Mouse (Mus musculus) neural tube, embryonic 12.5 days (tissue): Measurements from ENCODE around the gene Dock8. TPM values are rescaled to one million over a fixed set of nuclear protein-coding genes. Genes with fewer than 3 reads are reported as not detected.

Source experiments
- ATAC-seq: fragments of 200-750 bp; cut with Nextera tagmentation; 2 replicates; pipeline ENCODE4 v1.8.0; 2017; ENCODE audit warnings: low read depth, mild to moderate bottlenecking, moderate TSS enrichment, moderate library complexity; ENCODE audit not compliant: low FRiP score
- H3K27ac ChIP-seq: fragments of 300-500 bp; sonication (generic); 2 replicates; pipeline ENCODE4 v1.5.1; 2016
- H3K27me3 ChIP-seq: fragments of 300-500 bp; sonication (generic); replicated peaks from 2 replicates; pipeline ENCODE4 v1.6.1; 2016; ENCODE audit warnings: mild to moderate bottlenecking
- H3K36me3 ChIP-seq: fragments of 300-500 bp; sonication (generic); 2 replicates; pipeline ENCODE4 v1.6.1; 2016; ENCODE audit warnings: mild to moderate bottlenecking
- H3K4me1 ChIP-seq: fragments of 300-500 bp; sonication (generic); 2 replicates; pipeline ENCODE4 v1.6.1; 2016
- H3K4me2 ChIP-seq: fragments of 300-500 bp; sonication (generic); replicated peaks from 2 replicates; pipeline ENCODE4 v1.6.1; 2016; ENCODE audit warnings: mild to moderate bottlenecking
- H3K4me3 ChIP-seq: fragments of 300-500 bp; sonication (generic); 2 replicates; pipeline ENCODE4 v1.5.1; 2016
- H3K9ac ChIP-seq: fragments of 300-500 bp; sonication (generic); 2 replicates; pipeline ENCODE4 v1.6.1; 2016; ENCODE audit warnings: mild to moderate bottlenecking
- H3K9me3 ChIP-seq: fragments of 300-500 bp; sonication (generic); 2 replicates; pipeline ENCODE4 v1.6.1; 2016; ENCODE audit warnings: mild to moderate bottlenecking
- WGBS: fragments of 180-500 bp; shearing (Covaris S2); methylation state at CpG from one replicate; pipeline ENCODE4 v1.1.7; 2016; 5-methylcytosine and 5-hydroxymethylcytosine counted together
- polyA plus RNA-seq: library from polyadenylated mRNA; unstranded; fragments of >200 nt; fragmentation: Nextera tagmentation; extraction: Ambion mirVana; gene quantifications from 2 replicates; pipeline ENCODE4 v1.2.1, GENCODE M21; 2016

Gene Dock8
- 0.66 and 1.1 TPM in 2 replicates for polyA plus RNA-seq

DNA sequence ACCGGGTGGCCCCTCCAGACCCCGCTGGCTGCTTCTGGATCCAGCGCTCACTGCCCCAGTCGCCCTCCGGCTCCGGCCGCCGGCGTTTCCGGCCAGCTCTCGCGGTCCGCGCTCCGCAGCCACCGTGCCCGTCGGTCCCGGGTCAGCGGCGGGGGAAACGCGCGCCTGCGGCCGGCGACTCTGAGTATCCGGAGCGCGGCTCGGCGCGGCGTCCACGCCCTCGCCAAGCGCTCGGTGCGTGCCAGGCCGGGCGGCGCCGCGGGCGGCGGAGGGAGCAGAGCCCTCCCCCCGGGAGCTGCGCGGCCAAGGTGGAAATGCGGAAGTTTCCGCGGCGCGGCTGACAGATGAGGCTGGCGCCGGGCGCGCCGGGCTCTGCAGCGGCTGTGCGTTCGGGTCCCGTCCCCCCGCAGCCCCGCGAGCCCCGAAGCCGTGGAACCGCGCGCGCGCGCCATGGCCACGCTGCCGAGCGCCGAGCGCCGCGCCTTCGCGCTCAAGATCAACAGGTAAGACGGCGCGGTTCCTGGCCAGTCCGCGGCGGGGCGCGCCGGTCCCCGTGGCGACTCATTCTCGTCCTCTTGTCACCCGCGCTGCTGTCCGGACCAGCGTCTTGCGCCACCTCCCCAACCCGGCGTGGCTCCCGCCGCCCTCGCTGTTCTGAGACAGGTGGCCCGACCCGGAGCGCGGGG lies at the start of gene Dock8:
Dock8 (plus strand) TSS at position 334 of the 686 bp plus-strand sequence.
- Histone ChIP-seq H3K27me3 (peaks cover 63% of the 10 kb centered on the region), H3K27ac (no peak within 1 kb of the TSS), H3K4me2 (peak within 1 kb of the TSS; percentile 100), H3K4me1 (0 out of 2 replicates have a peak, but pooled peaks cover 3% of the 10 kb centered on the region), H3K9ac (peak within 1 kb of the TSS; percentile 45; the same call in 1 of the 2 replicates), H3K4me3 (peak within 1 kb of the TSS; percentile 66), H3K9me3 (no peaks in the 10 kb centered on the region), H3K36me3 (no peaks in the 10 kb centered on the region)
- WGBS, result under 1% methylated on average over 107 of the region's 109 CpGs
- 0 out of 2 replicates have a peak, but pooled peaks have one; percentile 17 for ATAC-seq

DNA sequence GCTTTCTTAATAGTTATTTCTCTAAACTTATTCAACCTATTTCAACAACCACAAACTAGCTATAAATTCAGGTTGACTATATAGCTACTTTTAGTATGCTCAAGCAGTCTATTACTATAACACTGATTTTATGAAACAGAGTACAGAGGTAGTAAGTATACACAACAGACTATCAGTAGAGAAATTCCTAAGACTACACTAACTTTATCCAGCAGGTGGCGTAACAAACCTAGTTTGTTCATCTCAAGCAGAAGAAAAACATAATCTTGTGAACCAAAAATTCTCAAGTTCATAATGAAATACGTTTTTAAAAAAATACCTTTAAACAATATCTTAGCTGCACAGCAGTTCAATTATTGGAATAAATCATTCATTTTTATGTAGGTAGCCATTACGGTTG lies 40.8 kb upstream of the Dock8 start:
- Histone ChIP-seq H3K36me3 (peaks cover 21% of the 10 kb centered on the region), H3K9me3 (no peaks in the 10 kb centered on the region), H3K27ac (no peak overlapping the region), H3K4me3 (no peak overlapping the region), H3K4me2 (no peak overlapping the region), H3K4me1 (peaks cover 8% of the 10 kb centered on the region; the same call in 1 of the 2 replicates), H3K9ac (no peak overlapping the region), H3K27me3 (no peaks in the 10 kb centered on the region)
- ATAC-seq, result no peak
- WGBS, result 45% methylated on average over 3 of the region's 3 CpGs

DNA sequence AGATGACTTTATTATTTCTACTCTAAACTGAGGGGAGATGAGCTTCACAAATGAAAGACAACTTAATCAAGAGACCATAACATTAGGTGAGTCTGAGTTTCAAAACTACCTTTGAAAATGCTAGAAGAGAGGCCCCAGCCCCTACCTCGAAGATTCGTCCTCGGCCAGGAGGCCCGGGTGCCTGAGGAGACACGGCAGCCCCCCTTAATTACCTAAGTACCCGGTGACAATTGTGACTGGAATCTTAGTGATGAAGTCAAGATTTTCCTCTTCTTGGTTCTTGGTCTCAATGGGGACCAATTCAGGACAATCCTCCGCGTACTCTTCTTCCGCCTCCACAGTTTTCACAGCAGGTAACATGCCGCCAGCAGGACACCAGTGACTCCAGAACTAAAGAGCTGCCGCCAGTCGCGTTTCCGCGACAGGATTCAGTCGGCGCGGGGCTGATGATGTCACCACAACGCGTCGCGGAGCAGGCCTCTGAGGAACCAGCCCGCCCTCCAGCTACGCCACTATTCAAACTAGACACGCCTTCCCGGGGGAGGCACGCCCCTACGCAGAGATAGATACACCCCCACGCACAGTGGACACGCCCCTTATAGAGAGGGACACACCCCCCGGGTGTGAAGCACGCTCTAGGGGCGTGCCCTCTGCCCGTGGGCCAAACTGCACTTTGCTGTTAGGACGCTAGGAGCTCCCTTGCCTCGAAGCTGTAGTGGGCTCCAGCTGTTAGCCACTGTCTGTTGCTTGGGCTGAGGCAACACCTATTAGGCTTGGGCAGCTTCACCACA lies 38.0 kb upstream of the Dock8 start, which contains the start of gene Cbwd1:
Cbwd1 (minus strand) TSS at position 439 of the 791 bp plus-strand sequence.
- Histone ChIP-seq H3K27ac (no peak within 1 kb of the TSS), H3K4me2 (peak within 1 kb of the TSS; percentile 65), H3K9me3 (no peaks in the 10 kb centered on the region), H3K9ac (peak within 1 kb of the TSS; percentile 60), H3K36me3 (peaks cover under 1% of the 10 kb centered on the region; the same call in 1 of the 2 replicates), H3K27me3 (no peaks in the 10 kb centered on the region), H3K4me1 (peaks cover 8% of the 10 kb centered on the region; the same call in 1 of the 2 replicates), H3K4me3 (peak within 1 kb of the TSS; percentile 56)
- WGBS, result under 1% methylated on average over 36 of the region's 36 CpGs
- ATAC-seq, result peak; percentile 98

DNA sequence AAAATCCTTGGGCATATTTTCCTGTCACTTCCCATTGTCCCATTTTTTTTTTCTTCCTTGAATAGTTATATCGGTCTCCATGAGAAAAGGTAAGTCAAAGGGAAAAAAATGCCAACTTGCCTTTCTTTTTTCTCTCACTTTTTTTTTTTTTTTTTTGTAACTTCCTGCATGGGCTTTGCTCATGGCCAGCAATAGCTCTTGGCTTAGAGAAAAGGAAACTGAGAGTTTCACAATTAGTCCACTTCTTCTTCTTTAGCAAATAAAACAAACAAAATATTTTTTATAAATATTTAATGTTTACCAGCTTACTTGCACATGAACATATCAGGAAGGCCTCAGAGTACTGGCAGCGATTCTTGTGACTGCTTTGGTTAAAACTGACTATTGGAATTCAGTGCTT lies 33.1 kb upstream of the Dock8 start:
- Histone ChIP-seq H3K27ac (no peak overlapping the region), H3K4me3 (no peak overlapping the region), H3K9me3 (no peaks in the 10 kb centered on the region), H3K36me3 (no peaks in the 10 kb centered on the region), H3K4me1 (no peaks in the 10 kb centered on the region), H3K9ac (no peak overlapping the region), H3K4me2 (no peak overlapping the region), H3K27me3 (no peaks in the 10 kb centered on the region)
- WGBS, result 76% methylated on average over 2 of the region's 2 CpGs
- ATAC-seq, result no peak

DNA sequence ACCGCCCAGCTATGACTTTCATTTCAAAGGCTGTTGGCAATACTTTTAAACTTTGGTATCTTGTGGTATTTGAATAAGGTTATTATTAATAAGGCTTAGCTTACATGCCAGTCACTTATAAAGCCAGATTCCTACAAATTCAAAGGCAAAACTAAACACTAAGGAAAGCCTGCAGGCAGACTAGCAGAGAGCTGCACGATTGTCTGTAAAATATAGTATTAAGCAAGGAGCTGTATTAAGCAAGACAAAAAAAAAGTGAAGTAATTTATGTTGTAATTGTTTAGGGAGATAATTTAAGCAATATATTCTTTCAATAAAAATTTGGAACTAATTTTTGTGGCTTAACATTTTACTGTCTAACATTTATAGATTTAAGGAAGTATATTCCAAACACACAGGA lies 32.4 kb upstream of the Dock8 start:
- no peaks in the 10 kb centered on the region for H3K27me3 ChIP-seq
- WGBS, result 83% methylated on average over 2 of the region's 2 CpGs
- H3K9me3 ChIP-seq, result no peaks in the 10 kb centered on the region

DNA sequence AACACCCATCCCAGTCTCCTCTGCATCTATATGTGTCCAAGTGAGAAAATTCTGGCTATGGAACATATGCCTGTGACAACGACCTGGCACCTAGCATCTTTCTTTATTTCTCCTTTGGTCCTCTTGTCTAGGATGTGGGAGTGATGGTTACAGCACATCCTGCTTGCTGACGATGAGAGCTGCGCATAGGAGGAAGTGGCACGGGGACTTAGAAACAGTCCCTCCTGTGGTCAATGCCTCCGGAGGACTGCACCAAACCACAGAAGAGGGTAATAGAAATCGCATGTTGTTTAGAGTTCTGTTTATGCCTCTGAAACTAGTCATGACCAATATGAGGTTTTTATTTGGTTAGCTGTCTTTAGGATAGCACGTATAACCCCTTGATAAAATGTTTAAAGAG lies 28.0 kb upstream of the Dock8 start:
- Histone ChIP-seq H3K9ac (no peak overlapping the region), H3K27me3 (no peaks in the 10 kb centered on the region), H3K4me2 (no peak overlapping the region), H3K4me3 (no peak overlapping the region), H3K4me1 (no peaks in the 10 kb centered on the region), H3K9me3 (no peaks in the 10 kb centered on the region), H3K27ac (no peak overlapping the region), H3K36me3 (no peaks in the 10 kb centered on the region)
- ATAC-seq, result no peak
- 86% methylated on average over 7 of the region's 7 CpGs for WGBS

More for the DNA sequence above, 32.4 kb upstream of the Dock8 start:
- no peak overlapping the region for H3K27ac ChIP-seq
- no peak overlapping the region for H3K9ac ChIP-seq
- H3K4me1 ChIP-seq, result no peaks in the 10 kb centered on the region
- no peaks in the 10 kb centered on the region for H3K36me3 ChIP-seq
- ATAC-seq, result no peak
- H3K4me3 ChIP-seq, result no peak overlapping the region
- no peak overlapping the region for H3K4me2 ChIP-seq

DNA sequence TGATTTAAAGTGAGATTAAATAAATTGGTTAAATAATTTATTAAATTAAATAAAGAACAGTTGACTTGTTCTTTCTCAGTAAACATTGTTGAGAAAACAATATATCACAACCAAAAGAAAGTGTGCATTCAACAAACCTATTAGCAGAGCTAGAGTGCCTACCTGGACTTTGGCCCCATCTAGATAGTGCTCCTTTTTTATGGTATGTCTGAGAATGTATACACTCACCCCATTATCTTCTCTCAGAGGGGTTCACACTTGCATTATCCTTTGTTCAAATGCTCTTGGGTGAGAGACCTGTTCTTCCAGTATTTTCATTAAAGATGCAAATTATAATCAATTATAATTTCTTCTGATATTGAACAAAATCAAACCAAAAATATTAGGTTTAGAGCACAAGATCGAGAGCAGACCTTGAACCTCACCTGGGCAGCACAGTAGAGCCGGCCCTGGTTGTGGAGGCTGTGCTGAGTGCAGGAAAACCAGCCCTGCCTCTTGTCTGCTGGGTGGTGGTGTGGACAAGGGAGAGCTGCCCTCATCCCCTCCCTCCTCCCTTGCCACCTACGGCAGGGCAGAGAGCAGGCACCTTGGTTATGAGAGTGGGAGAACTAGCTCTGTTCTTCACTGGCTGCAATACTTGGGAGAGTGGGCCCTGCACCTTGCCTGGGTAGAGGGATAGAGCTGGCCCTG lies 26.5 kb upstream of the Dock8 start:
- ATAC-seq, result no peak
- no peaks in the 10 kb centered on the region for H3K4me1 ChIP-seq
- H3K4me2 ChIP-seq, result no peak overlapping the region
- H3K36me3 ChIP-seq, result no peaks in the 10 kb centered on the region
- H3K9ac ChIP-seq, result no peak overlapping the region
- no peaks in the 10 kb centered on the region for H3K9me3 ChIP-seq
- H3K27me3 ChIP-seq, result no peaks in the 10 kb centered on the region
- H3K27ac ChIP-seq, result no peak overlapping the region
- no peak overlapping the region for H3K4me3 ChIP-seq
- WGBS, result 81% methylated on average over 3 of the region's 3 CpGs

- ATAC-seq, result no peak
- no peak overlapping the region for H3K4me3 ChIP-seq
- H3K27me3 ChIP-seq, result no peaks in the 10 kb centered on the region
- no peak overlapping the region for H3K27ac ChIP-seq
- H3K4me2 ChIP-seq, result no peak overlapping the region
- H3K9ac ChIP-seq, result no peak overlapping the region
- H3K9me3 ChIP-seq, result no peaks in the 10 kb centered on the region
- H3K4me1 ChIP-seq, result no peaks in the 10 kb centered on the region
- no peaks in the 10 kb centered on the region for H3K36me3 ChIP-seq
- WGBS, result 74% methylated on average over 11 of the region's 11 CpGs
Observed at GRCm38 (mm10) chr19:24977991-24978390, 21.3 kb upstream of the Dock8 start.

GRCm38 (mm10) chr19:24978852-24979842 lies 20.2 kb upstream of the Dock8 start:
- WGBS, result 89% methylated on average over 10 of the region's 10 CpGs
- H3K9ac ChIP-seq, result no peak overlapping the region

GRCm38 (mm10) chr19:24981294-24981693 lies 18.0 kb upstream of the Dock8 start:
- H3K9me3 ChIP-seq, result no peaks in the 10 kb centered on the region
- H3K36me3 ChIP-seq, result no peaks in the 10 kb centered on the region
- H3K9ac ChIP-seq, result no peak overlapping the region
- H3K4me1 ChIP-seq, result no peaks in the 10 kb centered on the region
- no peak overlapping the region for H3K4me2 ChIP-seq
- H3K27me3 ChIP-seq, result no peaks in the 10 kb centered on the region
- H3K4me3 ChIP-seq, result no peak overlapping the region
- WGBS, result 52% methylated on average over 8 of the region's 8 CpGs
- no peak overlapping the region for H3K27ac ChIP-seq
- ATAC-seq, result 0 out of 2 replicates have a peak, but pooled peaks have one; percentile 33

More at GRCm38 (mm10) chr19:24978852-24979842, 20.2 kb upstream of the Dock8 start:
- H3K4me1 ChIP-seq, result no peaks in the 10 kb centered on the region
- H3K4me2 ChIP-seq, result no peak overlapping the region
- no peak for ATAC-seq
- no peaks in the 10 kb centered on the region for H3K36me3 ChIP-seq
- H3K4me3 ChIP-seq, result no peak overlapping the region
- no peak overlapping the region for H3K27ac ChIP-seq
- H3K27me3 ChIP-seq, result no peaks in the 10 kb centered on the region
- H3K9me3 ChIP-seq, result no peaks in the 10 kb centered on the region

DNA sequence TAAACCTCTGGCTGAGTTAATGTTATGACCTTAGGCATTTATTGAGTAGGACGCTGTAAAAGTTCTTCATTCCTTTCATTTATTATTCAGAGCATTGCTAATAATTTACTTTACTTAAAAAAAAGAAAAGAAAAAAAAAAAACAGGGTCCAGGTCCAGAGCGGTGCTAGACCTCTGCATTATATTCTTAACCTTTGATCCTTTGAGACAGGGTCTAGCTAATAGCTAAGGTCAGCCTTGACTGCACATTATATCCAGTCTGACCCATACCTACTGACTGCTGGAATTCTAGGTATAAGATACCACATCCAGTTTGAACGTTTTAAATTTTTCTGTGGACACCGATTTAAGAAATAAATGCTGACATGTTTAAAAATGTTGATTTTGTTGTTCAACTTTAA lies 16.3 kb upstream of the Dock8 start:
- WGBS, result 86% methylated on average over 4 of the region's 4 CpGs
- no peaks in the 10 kb centered on the region for H3K27me3 ChIP-seq
- no peaks in the 10 kb centered on the region for H3K9me3 ChIP-seq
- no peak for ATAC-seq
- H3K36me3 ChIP-seq, result no peaks in the 10 kb centered on the region
- H3K4me3 ChIP-seq, result no peak overlapping the region
- no peak overlapping the region for H3K9ac ChIP-seq
- no peak overlapping the region for H3K4me2 ChIP-seq
- H3K27ac ChIP-seq, result no peak overlapping the region
- no peaks in the 10 kb centered on the region for H3K4me1 ChIP-seq
